Mouse (Mus musculus): Measurements from ENCODE around the gene Tubb4b. TPM values are rescaled to one million over a fixed set of nuclear protein-coding genes. Genes with fewer than 3 reads are reported as not detected.

Tubb4b gene
- total and polyA plus RNA-seq, 3 experiments, result 267 to 312 (median 303) TPM

GRCm38 (mm10) chr2:25224766-25225752 is 557 bp upstream of the Tubb4b start:
- peak; percentile 99 for DNase-seq

- DNase-seq, result peak; percentile 94
These were observed 616 bp downstream of the Tubb4b start for GRCm38 (mm10) chr2:25223681-25224491.

GRCm38 (mm10) chr2:25221331-25221772 is 3.1 kb downstream of the Tubb4b start:
- no peak for DNase-seq

GRCm38 (mm10) chr2:25218445-25218844 is 6.1 kb downstream of the Tubb4b start, which contains the start of gene Fam166a:
Gene Fam166a, plus strand, starts transcription at chr2:25218745.
- no peak for DNase-seq

- no peak for DNase-seq
These were observed 6.8 kb downstream of the Tubb4b start for GRCm38 (mm10) chr2:25217666-25218065.

- no peak for DNase-seq
These were observed 10.1 kb downstream of the Tubb4b start, which contains the start of gene Stpg3 for GRCm38 (mm10) chr2:25214444-25214843. Gene Stpg3, minus strand, starts transcription at chr2:25214637.

- DNase-seq, result no peak
These were observed 11.1 kb downstream of the Tubb4b start for GRCm38 (mm10) chr2:25213266-25213865.

- DNase-seq, result peak; percentile 95
These were observed 13.3 kb downstream of the Tubb4b start, which contains the start of gene Nelfb for GRCm38 (mm10) chr2:25211121-25211670. Gene Nelfb, minus strand, starts transcription at chr2:25211489.

- DNase-seq, result no peak
These were observed 13.8 kb downstream of the Tubb4b start for GRCm38 (mm10) chr2:25210686-25211085.

GRCm38 (mm10) chr2:25207593-25207992 is 16.9 kb downstream of the Tubb4b start:
- no peak for DNase-seq

GRCm38 (mm10) chr2:25203631-25204214 is 20.8 kb downstream of the Tubb4b start:
- no peak for DNase-seq

- no peak for DNase-seq
These were observed 23.9 kb downstream of the Tubb4b start for GRCm38 (mm10) chr2:25200631-25201030.

GRCm38 (mm10) chr2:25197946-25198345 is 26.6 kb downstream of the Tubb4b start:
- no peak for DNase-seq

GRCm38 (mm10) chr2:25197191-25197590 is 27.3 kb downstream of the Tubb4b start:
- no peak for DNase-seq

- peak; percentile 93 for DNase-seq
These were observed 28.1 kb downstream of the Tubb4b start, which contains the start of gene Tor4a for GRCm38 (mm10) chr2:25196172-25196954. Gene Tor4a, minus strand, starts transcription at chr2:25196886.

GRCm38 (mm10) chr2:25195211-25196156 is 29.0 kb downstream of the Tubb4b start:
- peak; percentile 89 for DNase-seq

- DNase-seq, result peak; percentile 30
These were observed 29.9 kb downstream of the Tubb4b start for GRCm38 (mm10) chr2:25194486-25195171.

- DNase-seq, result no peak
These were observed 30.5 kb downstream of the Tubb4b start for GRCm38 (mm10) chr2:25194006-25194405.
